Mouse (Mus musculus) intestine, embryonic 15.5 days (tissue): ENCODE results near the gene Olfr472. TPM values are rescaled to one million over a fixed set of nuclear protein-coding genes. Genes with fewer than 3 reads are reported as not detected.
"Not testable (repeated sequence)": the region's sequence is repeated elsewhere in the genome, so short reads cannot be mapped to it uniquely, and the experiment has no call there.

Experiments
- ATAC-seq: fragments of 200-750 bp; cut with Nextera tagmentation; 2 replicates; pipeline ENCODE4 v1.8.0; 2017; ENCODE audit warnings: moderate TSS enrichment, moderate library complexity
- H3K27ac ChIP-seq: fragments of 300-500 bp; sonication (generic); 2 replicates; pipeline ENCODE4 v1.5.1; 2015; ENCODE audit warnings: mild to moderate bottlenecking, inconsistent platforms
- H3K27me3 ChIP-seq: fragments of 300-500 bp; sonication (generic); replicated peaks from 2 replicates; pipeline ENCODE4 v1.6.1; 2015; ENCODE audit warnings: inconsistent platforms
- H3K36me3 ChIP-seq: fragments of 300-500 bp; sonication (generic); 2 replicates; pipeline ENCODE4 v1.6.1; 2015; ENCODE audit warnings: inconsistent platforms
- H3K4me1 ChIP-seq: fragments of 300-500 bp; sonication (generic); replicated peaks from 2 replicates; pipeline ENCODE4 v1.6.1; 2015; ENCODE audit warnings: inconsistent platforms
- H3K4me2 ChIP-seq: fragments of 300-500 bp; sonication (generic); replicated peaks from 2 replicates; pipeline ENCODE4 v1.6.1; 2015; ENCODE audit warnings: mild to moderate bottlenecking, inconsistent platforms
- H3K4me3 ChIP-seq: fragments of 300-500 bp; sonication (generic); replicated peaks from 2 replicates; pipeline ENCODE4 v1.5.1; 2015; ENCODE audit warnings: inconsistent platforms
- H3K9ac ChIP-seq: fragments of 300-500 bp; sonication (generic); 2 replicates; pipeline ENCODE4 v1.6.1; 2015; ENCODE audit warnings: inconsistent platforms
- H3K9me3 ChIP-seq: fragments of 300-500 bp; sonication (generic); 2 replicates; pipeline ENCODE4 v1.6.1; 2016; ENCODE audit warnings: inconsistent platforms
- WGBS: fragments of 180-500 bp; shearing (Covaris S2); methylation state at CpG from one replicate; pipeline ENCODE4 v1.1.7; 2015; 5-methylcytosine and 5-hydroxymethylcytosine counted together
- polyA plus RNA-seq: library from polyadenylated mRNA; unstranded; fragments of >200 nt; fragmentation: Nextera tagmentation; extraction: Ambion mirVana; gene quantifications from 2 replicates; pipeline ENCODE4 v1.2.1, GENCODE M21; 2015

The Olfr472 gene
- polyA plus RNA-seq = not detected in 2 replicates

DNA sequence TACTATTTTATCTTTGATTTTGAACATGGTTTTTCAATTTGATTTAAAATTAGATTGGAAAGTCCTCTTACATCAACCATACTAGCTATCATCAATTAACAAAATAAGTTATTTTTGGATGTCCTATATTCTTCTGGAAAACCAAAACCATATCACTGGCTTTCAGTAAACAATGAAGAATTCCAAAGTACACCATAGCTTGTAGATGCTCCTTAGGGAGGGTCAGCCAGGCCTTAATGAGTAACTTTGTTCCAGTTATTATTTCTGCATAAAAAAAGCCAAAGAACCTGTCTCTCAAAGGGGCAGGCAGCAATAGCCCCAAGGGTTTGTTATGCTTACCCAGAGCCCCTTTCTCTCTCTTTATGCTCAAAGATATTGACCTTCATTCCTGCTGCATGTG, at the start of gene Olfr472:
Gene Olfr472 (plus strand): TSS at position 301 of the 400 bp plus-strand sequence.
- Histone ChIP-seq H3K27me3 (no peaks in the 10 kb centered on the region), H3K27ac (no peak within 1 kb of the TSS), H3K9me3 (no peaks in the 10 kb centered on the region), H3K4me2 (no peak within 1 kb of the TSS), H3K4me1 (no peaks in the 10 kb centered on the region), H3K36me3 (no peaks in the 10 kb centered on the region), H3K4me3 (no peak within 1 kb of the TSS), H3K9ac (no peak within 1 kb of the TSS)
- ATAC-seq = no peak

DNA sequence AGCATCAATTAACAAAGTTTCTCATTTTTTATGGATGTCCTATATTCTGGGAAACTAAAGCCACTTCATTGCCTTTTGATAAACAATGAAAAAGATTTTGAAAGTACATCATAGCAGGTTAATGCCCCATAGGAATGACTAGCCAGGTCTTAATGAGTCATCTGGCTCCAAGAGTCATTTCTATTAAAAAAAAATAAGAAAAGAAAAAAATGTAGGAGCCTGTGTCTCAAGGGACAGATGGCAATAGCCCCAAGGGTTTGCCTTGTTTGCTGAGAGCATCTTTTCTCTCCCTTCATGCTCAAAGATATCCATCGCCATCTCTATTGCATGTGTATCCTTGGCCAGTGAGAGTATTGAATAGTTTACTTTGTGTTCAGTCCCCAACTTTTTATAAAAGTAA, 32.4 kb downstream of the Olfr472 start, which contains the start of gene Olfr473:
Gene Olfr473 (plus strand): TSS at position 301 of the 400 bp plus-strand sequence.
- Histone ChIP-seq H3K4me3 (no peak within 1 kb of the TSS), H3K27ac (no peak within 1 kb of the TSS), H3K4me2 (no peak within 1 kb of the TSS), H3K4me1 (no peaks in the 10 kb centered on the region), H3K9ac (no peak within 1 kb of the TSS), H3K9me3 (no peaks in the 10 kb centered on the region), H3K36me3 (no peaks in the 10 kb centered on the region), H3K27me3 (no peaks in the 10 kb centered on the region)
- WGBS = 89% methylated on average over 1 of the region's 1 CpGs
- no peak for ATAC-seq

DNA sequence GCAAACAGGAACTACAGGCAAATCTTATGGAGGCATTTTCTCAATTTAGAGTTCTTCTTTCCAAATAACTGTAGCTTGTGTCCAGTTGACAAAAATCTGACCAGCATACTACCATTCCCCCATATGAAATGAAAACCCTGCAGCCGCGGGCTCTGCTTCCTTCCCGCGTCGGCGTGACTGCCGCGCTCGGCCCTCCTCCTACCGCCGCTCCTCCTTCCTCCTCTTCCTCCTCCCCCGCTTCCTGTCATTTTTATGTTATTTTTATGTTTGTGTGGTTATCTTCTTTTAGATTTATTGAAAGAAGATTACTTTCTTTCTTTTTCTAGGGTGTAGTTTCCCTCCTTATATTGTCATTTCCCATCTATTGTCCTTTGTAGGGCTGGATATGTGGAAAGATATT, 54.8 kb downstream of the Olfr472 start:
- not testable (repeated sequence) for H3K4me3 ChIP-seq, ATAC-seq

DNA sequence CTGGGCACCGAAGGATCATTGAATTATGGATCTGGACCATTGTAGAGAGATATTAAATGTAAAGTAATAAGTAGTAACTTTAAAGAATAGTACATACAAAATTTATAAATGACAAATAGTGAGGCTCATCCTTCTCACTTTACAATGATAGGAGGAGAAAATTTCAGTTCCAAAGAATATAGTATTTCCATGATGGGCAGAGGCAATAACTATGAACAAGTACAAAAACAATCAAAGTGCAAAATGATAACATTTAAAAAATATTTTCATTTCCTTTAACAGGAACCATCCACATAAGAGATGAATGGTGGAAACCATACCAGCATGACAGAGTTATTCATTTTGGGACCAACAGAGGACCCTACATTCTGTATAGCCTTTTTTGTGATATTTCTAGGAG, 56.6 kb downstream of the Olfr472 start, which contains the start of gene Olfr474:
Gene Olfr474 (plus strand): TSS at position 301 of the 400 bp plus-strand sequence.
- no peak for ATAC-seq
- Histone ChIP-seq H3K27ac (no peak within 1 kb of the TSS), H3K36me3 (no peaks in the 10 kb centered on the region), H3K27me3 (no peaks in the 10 kb centered on the region), H3K4me2 (no peak within 1 kb of the TSS), H3K9ac (no peak within 1 kb of the TSS), H3K4me3 (no peak within 1 kb of the TSS), H3K9me3 (no peaks in the 10 kb centered on the region), H3K4me1 (no peaks in the 10 kb centered on the region)
- 88% methylated on average over 1 of the region's 1 CpGs for WGBS

More for the DNA sequence above, 54.8 kb downstream of the Olfr472 start:
- not testable (repeated sequence) for H3K4me1 ChIP-seq, H3K27me3 ChIP-seq, H3K4me2 ChIP-seq, H3K27ac ChIP-seq, H3K9me3 ChIP-seq, H3K9ac ChIP-seq, H3K36me3 ChIP-seq
- WGBS = 95% methylated on average over 12 of the region's 12 CpGs

Other genes with a start within 250 kb of the Olfr472 start
- gene Cyb5r2, start 139.9 kb upstream of the Olfr472 start, polyA plus RNA-seq = 0.14 and 0.15 TPM in 2 replicates
- gene Ovch2, start 96.7 kb upstream of the Olfr472 start, polyA plus RNA-seq = not detected in 2 replicates
- not detected in 2 replicates for gene Olfr467, start 85.6 kb upstream of the Olfr472 start, polyA plus RNA-seq
- not detected in 2 replicates for gene Olfr469, start 72.4 kb upstream of the Olfr472 start, polyA plus RNA-seq
- gene Olfr470, start 50.4 kb upstream of the Olfr472 start, polyA plus RNA-seq = not detected in 2 replicates
- not detected in 2 replicates for gene Olfr473, start 32.5 kb downstream of the Olfr472 start, polyA plus RNA-seq
- gene Olfr474, start 56.7 kb downstream of the Olfr472 start, polyA plus RNA-seq = not detected in 2 replicates
- gene Olfr476, start 66.9 kb downstream of the Olfr472 start, polyA plus RNA-seq = not detected in 2 replicates
- not detected in 2 replicates for gene Olfr477, start 88.8 kb downstream of the Olfr472 start, polyA plus RNA-seq
- gene Olfr478, start 136.1 kb downstream of the Olfr472 start, polyA plus RNA-seq = not detected in 2 replicates
- gene Olfr479, start 152.8 kb downstream of the Olfr472 start, polyA plus RNA-seq = not detected in 2 replicates
- not detected in 2 replicates for gene Olfr480, start 169.4 kb downstream of the Olfr472 start, polyA plus RNA-seq
- not detected in 2 replicates for gene Olfr481, start 182.0 kb downstream of the Olfr472 start, polyA plus RNA-seq
- 0.09 TPM in 1 of 2 replicates, not detected in the other for gene Olfr482, start 199.7 kb downstream of the Olfr472 start, polyA plus RNA-seq
- not detected in 2 replicates for gene Olfr483, start 202.9 kb downstream of the Olfr472 start, polyA plus RNA-seq
- not detected in 2 replicates for gene Olfr484, start 229.5 kb downstream of the Olfr472 start, polyA plus RNA-seq